Mouse (Mus musculus) lung, embryonic 14.5 days (tissue): ENCODE measurements around the gene Vdr. TPM values are rescaled to one million over a fixed set of nuclear protein-coding genes. Genes with fewer than 3 reads are reported as not detected.

Experiments
- ATAC-seq: fragments of 200-750 bp; cut with Nextera tagmentation; 2 replicates; pipeline ENCODE4 v1.8.0; 2017; ENCODE audit warnings: mild to moderate bottlenecking, moderate TSS enrichment, moderate library complexity; ENCODE audit not compliant: insufficient read depth
- DNase-seq: peaks from one replicate; pipeline ENCODE4 v3.0.0-alpha.2; 2015
- H3K27ac ChIP-seq: fragments of 300-500 bp; sonication (generic); 2 replicates; pipeline ENCODE4 v1.5.1; 2014; ENCODE audit warnings: low read depth, mild to moderate bottlenecking, moderate library complexity
- H3K27me3 ChIP-seq: fragments of 300-500 bp; sonication (generic); 2 replicates; pipeline ENCODE4 v1.6.1; 2014; ENCODE audit warnings: low read length, control low read depth; ENCODE audit not compliant: insufficient read depth
- H3K36me3 ChIP-seq: fragments of 300-500 bp; sonication (generic); 2 replicates; pipeline ENCODE4 v1.6.1; 2014; ENCODE audit warnings: control low read depth; ENCODE audit not compliant: insufficient read depth
- H3K4me1 ChIP-seq: fragments of 300-500 bp; sonication (generic); 2 replicates; pipeline ENCODE4 v1.6.1; 2014; ENCODE audit warnings: antibody characterized with exemption, control low read depth; ENCODE audit not compliant: insufficient read depth
- H3K4me2 ChIP-seq: fragments of 300-500 bp; sonication (generic); 2 replicates; pipeline ENCODE4 v1.6.1; 2014; ENCODE audit warnings: mild to moderate bottlenecking
- H3K4me3 ChIP-seq: fragments of 300-500 bp; sonication (generic); 2 replicates; pipeline ENCODE4 v1.5.1; 2014; ENCODE audit warnings: low read depth, low read length
- H3K9ac ChIP-seq: fragments of 300-500 bp; sonication (generic); 2 replicates; pipeline ENCODE4 v1.6.1; 2014
- H3K9me3 ChIP-seq: fragments of 300-500 bp; sonication (generic); 2 replicates; pipeline ENCODE4 v1.6.1; 2016; ENCODE audit warnings: low read depth, low read length, control low read depth
- CTCF ChIP-seq: IDR thresholded peaks from 2 replicates; pipeline ENCODE4 v1.5.1; 2016; ENCODE audit warnings: antibody characterized with exemption, low read depth
- WGBS: fragments of 180-500 bp; shearing (Covaris S2); extraction: QIAGEN DNeasy Blood & Tissue Kit; methylation state at CpG from one replicate; pipeline ENCODE4 v1.1.7; 2014; 5-methylcytosine and 5-hydroxymethylcytosine counted together
- polyA plus RNA-seq: library from polyadenylated mRNA; unstranded; fragments of >200 nt; fragmentation: Nextera tagmentation; extraction: Ambion mirVana; gene quantifications from 2 replicates; pipeline ENCODE4 v1.2.1, GENCODE M21; 2014

Vdr gene
- polyA plus RNA-seq, 1 experiment from 2014 or later: 0.38 TPM

DNA sequence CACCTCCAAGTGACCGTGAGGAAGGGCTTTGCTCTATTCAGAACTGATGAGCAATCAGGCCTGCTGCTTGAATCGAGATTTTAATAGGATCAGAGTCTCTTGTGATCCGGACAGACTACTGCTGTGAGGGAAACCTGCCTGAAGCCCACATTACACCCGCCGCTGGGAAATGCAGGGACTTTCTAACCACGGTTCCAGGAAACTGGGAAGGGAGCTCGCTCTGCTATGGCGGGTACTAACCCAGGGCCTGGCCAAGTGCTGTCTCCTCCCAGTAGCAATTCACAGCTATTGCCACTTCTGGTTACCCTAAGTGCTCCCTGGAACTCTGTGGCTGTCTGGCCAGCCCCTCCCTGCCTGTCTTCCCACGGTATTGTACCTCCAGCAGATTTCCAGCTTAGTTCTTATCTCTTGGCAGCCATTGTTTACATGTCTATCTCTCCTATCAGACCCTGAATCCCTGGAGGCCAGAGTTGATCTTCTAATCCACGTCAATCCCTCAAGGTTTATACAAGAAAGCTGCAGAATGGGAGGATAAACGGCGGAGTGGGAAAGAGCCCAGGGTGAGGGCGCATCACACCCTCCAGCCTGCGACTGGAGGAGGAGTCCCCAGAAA lies 47.4 kb downstream of the Vdr start:
- no peak overlapping the region for H3K27ac ChIP-seq
- H3K4me3 ChIP-seq: no peak overlapping the region
- no peak for TF ChIP-seq CTCF
- H3K4me2 ChIP-seq: no peak overlapping the region
- peaks cover 7% of the 10 kb centered on the region; the same call in 1 of the 2 replicates for H3K4me1 ChIP-seq
- H3K36me3 ChIP-seq: no peaks in the 10 kb centered on the region
- H3K9ac ChIP-seq: no peak overlapping the region
- H3K9me3 ChIP-seq: peaks cover 5% of the 10 kb centered on the region; the same call in 1 of the 2 replicates
- DNase-seq: no peak
- no peaks in the 10 kb centered on the region for H3K27me3 ChIP-seq
- 25% methylated on average over 14 of the region's 14 CpGs for WGBS
- ATAC-seq: no peak

- no peak for ATAC-seq
- Histone ChIP-seq H3K9ac (no peak overlapping the region), H3K36me3 (no peaks in the 10 kb centered on the region), H3K27me3 (no peaks in the 10 kb centered on the region), H3K4me3 (no peak overlapping the region), H3K9me3 (no peaks in the 10 kb centered on the region), H3K4me2 (no peak overlapping the region), H3K4me1 (peaks cover 7% of the 10 kb centered on the region; the same call in 1 of the 2 replicates), H3K27ac (no peak overlapping the region)
- DNase-seq: no peak
- WGBS: 88% methylated on average over 3 of the region's 3 CpGs
- no peak for TF ChIP-seq CTCF
Measured at GRCm38 (mm10) chr15:97860353-97860752, 50.1 kb downstream of the Vdr start.

DNA sequence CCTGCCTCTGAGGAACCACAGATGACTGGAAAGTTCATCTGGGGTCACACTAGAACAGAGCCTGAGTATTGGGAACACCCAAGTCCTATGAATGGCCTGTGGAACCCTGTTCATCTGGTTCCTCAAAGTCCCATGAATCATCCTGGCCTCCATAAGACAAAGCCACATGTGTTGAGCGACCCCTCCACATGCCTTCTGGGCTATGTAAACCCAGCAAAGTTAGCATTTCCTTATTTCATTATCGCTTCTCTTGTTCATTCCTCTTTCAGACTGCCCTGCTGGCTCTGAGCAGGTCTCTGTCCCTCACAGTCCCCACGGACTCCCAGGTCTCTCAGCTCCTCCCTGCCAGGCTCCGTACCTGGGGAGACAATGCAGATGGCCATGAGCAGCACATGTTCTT lies 52.0 kb downstream of the Vdr start:
- Histone ChIP-seq H3K36me3 (no peaks in the 10 kb centered on the region), H3K4me2 (no peak overlapping the region), H3K9me3 (no peaks in the 10 kb centered on the region), H3K27ac (no peak overlapping the region), H3K4me3 (no peak overlapping the region), H3K27me3 (no peaks in the 10 kb centered on the region), H3K9ac (no peak overlapping the region), H3K4me1 (0 out of 2 replicates have a peak, but pooled peaks cover 6% of the 10 kb centered on the region)
- DNase-seq (no peak), ATAC-seq (no peak)
- 68% methylated on average over 4 of the region's 4 CpGs for WGBS
- no peak for TF ChIP-seq CTCF

DNA sequence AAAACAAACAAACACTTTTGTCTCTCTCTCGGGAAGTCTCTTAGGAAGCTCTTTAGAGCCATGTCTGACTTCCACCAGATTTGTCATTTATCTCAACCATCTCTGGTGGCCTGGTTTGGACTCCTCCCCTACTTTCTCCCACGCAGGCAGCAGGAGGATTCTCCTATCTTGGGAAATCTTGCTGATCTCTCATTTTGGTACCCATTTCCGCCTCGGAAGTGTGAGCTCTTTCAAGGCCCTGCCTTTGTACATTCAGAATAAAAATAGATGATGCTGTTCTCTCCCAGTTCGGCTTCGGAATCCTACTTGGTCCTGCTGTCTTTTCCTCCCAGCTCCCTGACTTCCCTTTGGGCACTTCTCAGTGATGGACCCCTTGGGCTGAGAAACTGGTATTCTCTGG lies 55.9 kb downstream of the Vdr start:
- H3K4me3 ChIP-seq: no peak overlapping the region
- 46% methylated on average over 6 of the region's 6 CpGs for WGBS
- ATAC-seq: no peak
- H3K27me3 ChIP-seq: no peaks in the 10 kb centered on the region
- H3K4me1 ChIP-seq: no peaks in the 10 kb centered on the region
- no peak for TF ChIP-seq CTCF
- no peak overlapping the region for H3K27ac ChIP-seq
- DNase-seq: no peak
- H3K9ac ChIP-seq: no peak overlapping the region
- no peaks in the 10 kb centered on the region for H3K9me3 ChIP-seq
- H3K4me2 ChIP-seq: no peak overlapping the region
- no peaks in the 10 kb centered on the region for H3K36me3 ChIP-seq

DNA sequence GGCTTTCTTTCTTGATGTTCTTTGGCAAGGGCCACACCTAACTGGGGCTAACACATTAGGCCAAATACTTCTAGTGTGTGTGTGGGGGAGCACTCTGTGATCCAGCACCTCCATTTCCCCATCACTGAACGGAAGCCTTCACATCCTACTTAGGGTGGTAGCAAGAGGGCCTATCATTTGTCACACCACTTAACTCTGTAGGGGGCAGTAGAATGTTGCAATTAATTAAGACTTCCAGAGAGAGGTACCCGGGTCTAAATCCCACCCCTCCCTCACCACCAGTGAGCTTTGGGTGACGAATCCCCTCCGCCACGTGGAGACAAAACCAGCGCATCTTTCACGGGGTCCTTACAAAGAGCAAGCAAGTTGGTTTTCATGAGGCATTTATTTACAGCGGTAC lies 56.4 kb downstream of the Vdr start:
- Histone ChIP-seq H3K4me2 (no peak overlapping the region), H3K36me3 (no peaks in the 10 kb centered on the region), H3K27me3 (no peaks in the 10 kb centered on the region), H3K4me3 (no peak overlapping the region), H3K9me3 (no peaks in the 10 kb centered on the region), H3K4me1 (no peaks in the 10 kb centered on the region), H3K9ac (no peak overlapping the region), H3K27ac (no peak overlapping the region)
- DNase-seq (peak; percentile 39), ATAC-seq (no peak)
- TF ChIP-seq CTCF: peak; percentile 9; the same call in 1 of the 2 replicates
- 29% methylated on average over 8 of the region's 8 CpGs for WGBS

DNA sequence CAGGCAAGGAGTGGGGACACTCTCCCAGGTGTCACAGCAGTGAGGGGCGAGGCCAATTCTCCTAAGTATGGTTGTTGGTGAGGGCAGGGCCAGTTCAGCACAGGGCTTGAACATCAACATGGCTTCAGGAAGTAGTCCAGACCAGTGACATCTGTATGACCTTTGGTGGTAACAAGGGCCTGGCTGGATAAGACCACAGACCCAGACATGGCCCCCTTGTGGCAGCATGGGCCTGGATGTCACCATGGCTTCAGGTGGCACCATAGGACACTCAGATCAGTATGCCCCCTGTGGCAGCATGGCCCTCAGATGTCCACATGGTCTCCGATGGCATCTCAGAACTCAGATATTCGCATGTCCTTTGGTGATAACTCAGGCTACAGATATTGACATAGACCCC lies 58.1 kb downstream of the Vdr start:
- 88% methylated on average over 3 of the region's 3 CpGs for WGBS
- H3K4me3 ChIP-seq: no peak overlapping the region
- H3K27me3 ChIP-seq: no peaks in the 10 kb centered on the region
- H3K4me2 ChIP-seq: no peak overlapping the region
- no peak; the same call in 1 of the 2 replicates for TF ChIP-seq CTCF
- ATAC-seq: no peak
- no peaks in the 10 kb centered on the region for H3K4me1 ChIP-seq
- no peak overlapping the region for H3K27ac ChIP-seq
- H3K36me3 ChIP-seq: no peaks in the 10 kb centered on the region
- no peak for DNase-seq
- H3K9ac ChIP-seq: no peak overlapping the region
- no peaks in the 10 kb centered on the region for H3K9me3 ChIP-seq

- ATAC-seq: no peak
- no peaks in the 10 kb centered on the region for H3K4me1 ChIP-seq
- DNase-seq: no peak
- H3K27ac ChIP-seq: no peak overlapping the region
- no peaks in the 10 kb centered on the region for H3K27me3 ChIP-seq
- WGBS: 78% methylated on average over 5 of the region's 5 CpGs
- 0 out of 2 replicates have a peak, but pooled peaks cover 2% of the 10 kb centered on the region for H3K9me3 ChIP-seq
- no peaks in the 10 kb centered on the region for H3K36me3 ChIP-seq
- no peak overlapping the region for H3K9ac ChIP-seq
- TF ChIP-seq CTCF: no peak
- H3K4me3 ChIP-seq: no peak overlapping the region
- no peak overlapping the region for H3K4me2 ChIP-seq
Measured at GRCm38 (mm10) chr15:97851011-97851410, 59.4 kb downstream of the Vdr start.

- 14% methylated on average over 2 of the region's 2 CpGs for WGBS
- DNase-seq: peak; percentile 80
- no peak for ATAC-seq
Measured at GRCm38 (mm10) chr15:97850441-97850840, 60.0 kb downstream of the Vdr start.

More at GRCm38 (mm10) chr15:97850441-97850840, 60.0 kb downstream of the Vdr start:
- Histone ChIP-seq H3K36me3 (no peaks in the 10 kb centered on the region), H3K9ac (no peak overlapping the region), H3K4me1 (no peaks in the 10 kb centered on the region), H3K27me3 (no peaks in the 10 kb centered on the region), H3K9me3 (0 out of 2 replicates have a peak, but pooled peaks cover 3% of the 10 kb centered on the region), H3K4me2 (no peak overlapping the region), H3K4me3 (no peak overlapping the region), H3K27ac (no peak overlapping the region)
- TF ChIP-seq CTCF: peak; percentile 77
